ENCODE assay signal across 9 mouse cellular contexts in the genomic region with DNA sequence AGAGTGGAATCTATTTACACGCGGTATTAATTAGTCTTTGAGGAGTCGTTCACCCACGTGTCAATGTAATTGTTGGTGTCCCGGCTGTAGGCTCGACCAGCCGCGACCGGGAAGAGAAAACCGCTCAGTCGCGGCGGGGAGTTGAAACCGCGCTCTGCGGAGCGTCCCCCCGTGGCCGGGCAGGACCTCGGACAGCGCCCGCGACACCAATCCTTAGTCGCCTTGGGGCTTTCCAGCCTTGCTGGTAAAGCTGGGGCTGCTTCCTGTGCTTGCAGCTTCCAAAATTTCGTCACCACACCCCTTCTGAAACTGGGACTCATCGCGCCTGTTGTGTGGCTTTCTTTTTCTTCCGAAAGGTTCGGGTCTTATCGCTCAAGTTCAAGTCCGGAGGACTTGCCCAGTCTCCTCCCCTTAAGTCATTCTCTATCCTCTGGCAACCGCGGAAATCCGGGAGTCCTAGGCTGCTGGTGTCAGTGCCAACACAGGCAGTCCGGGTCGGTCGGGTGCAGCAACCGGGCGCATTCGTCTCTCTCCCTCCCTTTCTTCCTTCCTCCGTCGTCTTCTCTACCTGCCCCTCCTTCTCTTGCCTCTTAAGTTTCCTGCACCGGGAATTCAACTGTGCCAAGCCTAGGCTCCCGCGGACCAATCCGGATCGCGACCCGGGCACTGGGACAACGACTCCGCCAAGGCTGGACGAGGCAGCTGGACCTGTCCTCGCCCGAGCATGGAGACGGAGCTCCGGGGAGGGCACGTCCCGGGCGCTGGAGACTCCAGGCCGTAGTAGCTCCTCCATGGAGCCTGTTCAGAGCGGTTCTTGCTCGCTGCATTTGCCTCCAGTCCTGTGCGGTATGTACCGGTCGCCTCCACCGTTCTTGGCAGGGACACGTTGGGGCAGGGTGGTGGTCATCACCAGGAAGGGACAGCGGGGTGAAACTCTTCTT. TPM values are rescaled to one million over a fixed set of nuclear protein-coding genes. Genes with fewer than 3 reads are reported as not detected.
A peak's percentile ranks its signal among the peaks of the same experiment; 100 is the strongest.
DNase-seq lines count a peak whose midpoint lies in the region; ATAC-seq and TF ChIP-seq lines count a peak whose summit lies in the region.
"Had no signal": no experiment of that assay in that cellular context is flagged by ENCODE, and none has a peak within 500 bp of the region (broad histone marks: within the 10 kb centered on the region; RNA-seq: fewer than 3 reads in every experiment).

No protein-coding gene starts in this region.

- intact Hi-C loops in heart, adult 2 months (cut with DNase I), result no loop called here
- intact Hi-C loops in heart, postnatal 25 days (cut with DNase I), result no loop called here

- 1% methylated on average over 68 of the region's 68 CpGs for WGBS in heart, adult 2 months
- WGBS in heart, embryonic 16.5 days, result under 1% methylated on average over 68 of the region's 68 CpGs
- WGBS in midbrain, embryonic 11.5 days, result 1% methylated on average over 68 of the region's 68 CpGs

- DNase-seq in heart, adult 2 months, result peak; percentile 13 to 47
- no peak for DNase-seq in heart, postnatal 25 days (ENCODE audit: low spot score)
- DNase-seq in Muller cell, postnatal 12 days (ENCODE audit: inconsistent ontology term), result peak; percentile 75
- peak; percentile 86 for DNase-seq in kidney, postnatal 10 days
- peak; percentile 97 for DNase-seq in midbrain, embryonic 11.5 days (ENCODE audit: low spot score, missing footprints)
- DNase-seq in adipocyte (ENCODE audit: low spot score), result no peak

- H3K4me1 ChIP-seq in heart, adult 2 months (ENCODE audit: control insufficient read depth, insufficient read depth, low read length), result no peaks in the 10 kb centered on the region
- H3K4me1 ChIP-seq in heart, embryonic 16.5 days (ENCODE audit: control insufficient read depth, insufficient read depth, low read length), result peaks cover 9% of the 10 kb centered on the region
- H3K4me1 ChIP-seq in midbrain, embryonic 11.5 days (ENCODE audit: control insufficient read depth, insufficient read depth, low read length), result peaks cover 19% of the 10 kb centered on the region

- H3K9ac ChIP-seq in heart, adult 2 months (ENCODE audit: low read depth, low read length), result no peak overlapping the region
- no peak overlapping the region for H3K9ac ChIP-seq in heart, embryonic 16.5 days (ENCODE audit: low read length)
- H3K9ac ChIP-seq in midbrain, embryonic 11.5 days (ENCODE audit: low read length), result peak overlapping the region; percentile 38; the same call in 1 of the 2 replicates

- TF ChIP-seq CTCF in heart, adult 2 months (IDR thresholded peaks at IDR 0.05), result no peak

- no peaks in the 10 kb centered on the region for H3K36me3 ChIP-seq in heart, adult 2 months (ENCODE audit: control insufficient read depth, insufficient read depth, low read length)
- no peaks in the 10 kb centered on the region for H3K36me3 ChIP-seq in heart, embryonic 16.5 days (ENCODE audit: control insufficient read depth, insufficient read depth)
- no peaks in the 10 kb centered on the region for H3K36me3 ChIP-seq in midbrain, embryonic 11.5 days (ENCODE audit: control insufficient read depth, insufficient read depth, low read length)

- no peak overlapping the region for H3K4me3 ChIP-seq in heart, adult 2 months
- peak overlapping the region; percentile 38 for H3K4me3 ChIP-seq in heart, embryonic 16.5 days (ENCODE audit: low read length)
- H3K4me3 ChIP-seq in midbrain, embryonic 11.5 days (ENCODE audit: low read depth, low read length), result peak overlapping the region; percentile 46

- no peaks in the 10 kb centered on the region for H3K79me2 ChIP-seq in heart, adult 2 months (replicated peaks; ENCODE audit: control insufficient read depth, insufficient read depth, low read length)

- peaks cover 12% of the 10 kb centered on the region for H3K27me3 ChIP-seq in heart, adult 2 months (ENCODE audit: control insufficient read depth, insufficient read depth, low read length)
- peaks cover 65% of the 10 kb centered on the region for H3K27me3 ChIP-seq in heart, embryonic 16.5 days (ENCODE audit: control insufficient read depth, insufficient read depth, low read length)
- peaks cover 64% of the 10 kb centered on the region for H3K27me3 ChIP-seq in midbrain, embryonic 11.5 days (ENCODE audit: control insufficient read depth, insufficient read depth, low read length)
- H3K27me3 ChIP-seq: CH12.LX had no signal

- no peak for TF ChIP-seq POLR2A in heart, adult 2 months (IDR thresholded peaks at IDR 0.05; ENCODE audit: insufficient read depth, low read depth, low read length)

- H3K4me2 ChIP-seq in heart, embryonic 16.5 days (ENCODE audit: low read depth, low read length), result peak overlapping the region; percentile 58
- peak overlapping the region; percentile 87 for H3K4me2 ChIP-seq in midbrain, embryonic 11.5 days

- TF ChIP-seq EP300 in heart, adult 2 months (IDR thresholded peaks at IDR 0.05; ENCODE audit: insufficient read depth, low read depth, low read length), result no peak

- no peaks in the 10 kb centered on the region for H3K9me3 ChIP-seq in heart, embryonic 16.5 days (replicated peaks; ENCODE audit: control insufficient read depth, low read length)
- H3K9me3 ChIP-seq in midbrain, embryonic 11.5 days (ENCODE audit: control insufficient read depth, low read length), result no peaks in the 10 kb centered on the region

- ATAC-seq in common myeloid progenitor, adult 5-6 weeks (replicated peaks; ENCODE audit: low read depth, poor library complexity, severe bottlenecking), result peak; percentile 85
- 0 out of 2 replicates have a peak, but pooled peaks have one; percentile 37 for ATAC-seq in heart, embryonic 16.5 days (replicated peaks; ENCODE audit: extremely low read depth, insufficient read depth, low FRiP score)
- peak; percentile 60 for ATAC-seq in midbrain, embryonic 11.5 days (ENCODE audit: low FRiP score)

- no peak overlapping the region for H3K27ac ChIP-seq in heart, adult 2 months
- no peak overlapping the region for H3K27ac ChIP-seq in heart, embryonic 16.5 days (ENCODE audit: low read length)
- no peak overlapping the region for H3K27ac ChIP-seq in midbrain, embryonic 11.5 days (ENCODE audit: low read depth, low read length)

RNA-seq across cellular contexts. Expression of a gene that starts 0.5 kb away (rescaled TPM):
- total RNA-seq in heart, adult 2 months (2021), result not detected
- polyA plus RNA-seq in heart, adult 2 months (2012; rRNA removed), result not detected in 2 replicates
- not detected for total RNA-seq in heart, postnatal 25 days (2021)
- total RNA-seq in common myeloid progenitor, adult 5-6 weeks (2017), result 0.05 TPM in 1 of 2 replicates, not detected in the other
- polyA plus RNA-seq in heart, embryonic 16.5 days (2015; fragmentation: Nextera tagmentation; extraction: Ambion mirVana), result 0.09 and 0.22 TPM in 2 replicates
- polyA plus RNA-seq in midbrain, embryonic 11.5 days (2014; fragmentation: Nextera tagmentation; extraction: Ambion mirVana), result 4.8 and 5.2 TPM in 2 replicates
- total RNA-seq: CH12.LX had no signal

Comparison
In these comparisons a context has a peak if more than half of its experiments do, and no peak if none do; other contexts are left out.
1. DNase-seq: peak in heart, adult 2 months (2 of 2), Muller cell, postnatal 12 days (single experiment), kidney, postnatal 10 days (single experiment) and midbrain, embryonic 11.5 days (single experiment); none in heart, postnatal 25 days (single experiment) and adipocyte (single experiment).
2. Peak in every context shown above with its lines, with median percentiles within 50 percentile points of each other: ATAC-seq.